Mouse (Mus musculus) activated CD4-positive, CD25-positive, alpha-beta regulatory T cell, adult 4 months (primary cell): Measurements from ENCODE around the gene Tmod1. TPM values are rescaled to one million over a fixed set of nuclear protein-coding genes. Genes with fewer than 3 reads are reported as not detected.

Experiments used
- ATAC-seq: one replicate; pipeline ENCODE4 v1.8.0; 2017
- polyA plus RNA-seq, 2 experiments: library from polyadenylated mRNA; unstranded; fragments of 100-300 nt; shearing (Covaris generic); gene quantifications; one replicate each; pipeline ENCODE4 v1.2.1; 2017

Tmod1 gene
- polyA plus RNA-seq = 1 to 10 TPM; 1.6 to 4.0 TPM

- ATAC-seq = peak; percentile 51
Observed at GRCm38 (mm10) chr4:46038892-46039751, at the start of gene Tmod1. TSS of gene Tmod1 (plus strand) at chr4:46038935.

GRCm38 (mm10) chr4:45990427-45991135 lies 48.2 kb upstream of the Tmod1 start:
- ATAC-seq = no peak

GRCm38 (mm10) chr4:45998536-45998935 lies 40.2 kb upstream of the Tmod1 start:
- no peak for ATAC-seq

GRCm38 (mm10) chr4:46008142-46008793 lies 30.5 kb upstream of the Tmod1 start:
- no peak for ATAC-seq

- ATAC-seq = no peak
Observed at GRCm38 (mm10) chr4:46011698-46012097, 27.0 kb upstream of the Tmod1 start.

- no peak for ATAC-seq
Observed at GRCm38 (mm10) chr4:46015605-46016004, 23.1 kb upstream of the Tmod1 start.

GRCm38 (mm10) chr4:46023021-46023481 lies 15.7 kb upstream of the Tmod1 start:
- no peak for ATAC-seq

- no peak for ATAC-seq
Observed at GRCm38 (mm10) chr4:46025893-46026292, 12.8 kb upstream of the Tmod1 start.

GRCm38 (mm10) chr4:46028224-46028623 lies 10.5 kb upstream of the Tmod1 start:
- no peak for ATAC-seq

GRCm38 (mm10) chr4:46028781-46029180 lies 10.0 kb upstream of the Tmod1 start:
- no peak for ATAC-seq

- ATAC-seq = no peak
Observed at GRCm38 (mm10) chr4:46029552-46029951, 9.2 kb upstream of the Tmod1 start.

GRCm38 (mm10) chr4:46032448-46032847 lies 6.3 kb upstream of the Tmod1 start:
- ATAC-seq = no peak

- ATAC-seq = no peak
Observed at GRCm38 (mm10) chr4:46033197-46033596, 5.5 kb upstream of the Tmod1 start.

GRCm38 (mm10) chr4:46038591-46038891 lies 194 bp upstream of the Tmod1 start:
- ATAC-seq = no peak

- ATAC-seq = no peak
Observed at GRCm38 (mm10) chr4:46039899-46040298, 1.2 kb downstream of the Tmod1 start.

GRCm38 (mm10) chr4:46040594-46041192 lies 2.0 kb downstream of the Tmod1 start:
- peak; percentile 67 for ATAC-seq

GRCm38 (mm10) chr4:46041761-46042504 lies 3.2 kb downstream of the Tmod1 start:
- ATAC-seq = no peak

GRCm38 (mm10) chr4:46042505-46042850 lies 3.7 kb downstream of the Tmod1 start:
- ATAC-seq = no peak

GRCm38 (mm10) chr4:46043361-46043760 lies 4.6 kb downstream of the Tmod1 start:
- ATAC-seq = no peak

GRCm38 (mm10) chr4:46047971-46048370 lies 9.2 kb downstream of the Tmod1 start:
- no peak for ATAC-seq

- no peak for ATAC-seq
Observed at GRCm38 (mm10) chr4:46048418-46048817, 9.7 kb downstream of the Tmod1 start.
